Mouse (Mus musculus): ENCODE data around the gene Actr5.

Actr5 gene

DNA sequence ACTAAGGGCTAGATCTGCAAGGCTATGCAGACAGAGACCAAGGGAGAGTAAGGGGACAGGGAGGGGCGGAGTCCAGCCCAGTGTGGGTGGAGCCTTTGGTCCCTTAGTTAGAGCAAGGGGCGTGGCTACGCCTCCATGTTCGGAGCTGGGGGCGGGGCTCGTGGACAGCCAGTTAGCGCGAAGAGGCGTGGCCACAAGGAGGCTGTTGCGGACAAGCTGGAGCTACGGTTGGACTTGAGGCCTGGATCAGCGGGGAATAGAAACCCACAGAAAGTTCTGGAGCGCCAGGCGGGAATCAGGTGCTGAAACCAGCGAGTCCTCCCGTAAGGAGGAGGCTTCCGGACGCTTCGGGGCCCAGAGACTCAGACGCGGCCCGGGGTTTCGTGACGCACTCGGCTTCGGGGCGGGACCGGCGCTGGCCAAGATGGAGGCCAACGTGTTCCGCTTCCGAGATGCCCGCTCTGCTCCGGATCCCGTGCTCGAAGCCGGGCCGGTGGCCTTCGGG, at the start of gene Actr5:
Actr5 (plus strand) TSS at position 171 of the 505 bp plus-strand sequence.
- DNase-seq: peak; percentile 97

DNA sequence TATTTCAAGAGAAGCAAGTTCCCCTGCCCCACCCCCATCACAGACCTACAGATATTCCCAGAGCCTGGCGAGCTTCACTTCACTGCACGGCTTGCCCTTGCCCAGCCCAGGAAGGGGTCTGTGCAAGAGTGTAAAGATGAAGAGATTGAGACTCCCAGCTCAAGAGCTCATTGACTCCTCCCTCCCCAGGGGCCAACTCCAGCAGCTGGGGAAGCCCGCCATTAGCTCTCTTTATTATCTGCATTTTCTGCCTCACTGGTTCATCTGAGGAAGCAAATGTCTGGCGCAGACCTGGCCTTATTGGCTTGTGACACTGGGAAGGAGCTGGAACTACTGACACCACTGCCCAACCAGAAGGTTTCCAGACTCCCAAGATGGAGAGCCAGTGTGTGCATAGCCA, 44.7 kb upstream of the Actr5 start:
- DNase-seq: no peak

DNA sequence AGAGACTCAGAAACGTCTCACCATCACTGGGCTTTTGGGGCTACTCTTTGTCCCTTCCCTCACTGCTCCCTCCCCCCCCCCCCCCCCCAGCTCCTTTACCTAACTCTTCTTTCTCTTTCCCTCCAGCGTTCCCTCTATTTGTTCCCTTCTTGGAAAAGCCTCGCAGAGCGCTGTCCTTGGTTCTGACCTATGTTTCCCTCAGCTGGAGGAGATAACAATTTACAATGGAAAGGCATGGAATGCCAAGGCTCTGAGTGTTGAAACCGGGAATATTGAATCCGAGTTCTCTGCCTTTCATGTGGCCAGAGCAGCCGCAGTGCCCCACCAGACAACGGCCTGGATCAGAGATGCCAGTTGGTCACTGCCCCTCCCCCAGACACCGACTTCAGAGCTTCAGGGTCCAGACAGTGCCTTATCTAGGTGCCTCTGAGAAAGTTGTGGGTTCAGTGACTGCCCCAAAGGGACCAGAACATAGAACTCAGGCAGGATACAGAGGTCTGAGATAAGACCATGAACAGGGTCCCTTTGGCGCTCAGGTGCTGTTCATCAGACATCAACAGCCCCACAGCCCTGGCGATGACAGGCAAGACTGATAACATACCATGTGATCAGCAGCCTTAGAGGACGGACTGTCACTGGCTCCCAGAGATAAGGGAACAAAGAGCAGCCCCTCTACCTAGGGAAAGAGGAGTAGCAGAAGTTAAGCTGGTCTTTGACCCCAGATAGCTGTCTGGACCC, 39.9 kb upstream of the Actr5 start:
- peak; percentile 35 for DNase-seq

DNA sequence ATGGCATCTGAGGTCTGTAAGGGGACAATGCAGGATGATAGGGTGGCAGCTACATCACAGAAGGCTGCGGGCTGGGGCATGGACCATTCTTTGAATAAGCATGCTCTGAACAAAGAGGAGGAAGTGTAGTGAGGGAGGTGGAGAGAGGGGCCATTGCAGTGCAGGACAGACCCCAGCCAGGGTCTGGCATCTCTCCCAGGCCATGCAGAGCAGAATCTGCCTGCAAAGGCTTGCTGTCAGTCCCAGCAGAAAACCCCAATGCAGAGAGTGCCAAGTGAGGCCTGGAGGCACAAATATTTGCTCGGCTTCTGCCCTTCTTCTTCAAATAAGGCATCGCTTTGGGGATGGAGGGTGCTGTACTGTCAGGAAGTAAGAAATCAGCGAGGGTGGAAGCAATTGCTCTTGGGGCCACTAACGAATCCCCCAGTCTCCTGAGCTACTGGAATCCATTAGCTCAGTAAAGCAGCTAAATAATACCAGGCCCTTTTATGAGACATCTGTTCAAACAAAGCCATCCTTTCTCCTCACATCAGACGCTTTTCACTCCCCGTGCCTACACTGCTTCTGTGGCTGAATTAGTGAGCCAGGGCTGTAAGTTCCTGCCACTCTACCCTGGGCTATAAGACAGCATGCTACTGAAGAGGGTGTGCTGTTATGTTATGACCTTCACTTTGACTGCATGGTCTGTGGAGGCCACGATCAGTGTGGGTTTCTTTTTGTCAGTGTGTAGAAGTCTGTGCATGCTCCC, 36.0 kb upstream of the Actr5 start:
- no peak for DNase-seq

DNA sequence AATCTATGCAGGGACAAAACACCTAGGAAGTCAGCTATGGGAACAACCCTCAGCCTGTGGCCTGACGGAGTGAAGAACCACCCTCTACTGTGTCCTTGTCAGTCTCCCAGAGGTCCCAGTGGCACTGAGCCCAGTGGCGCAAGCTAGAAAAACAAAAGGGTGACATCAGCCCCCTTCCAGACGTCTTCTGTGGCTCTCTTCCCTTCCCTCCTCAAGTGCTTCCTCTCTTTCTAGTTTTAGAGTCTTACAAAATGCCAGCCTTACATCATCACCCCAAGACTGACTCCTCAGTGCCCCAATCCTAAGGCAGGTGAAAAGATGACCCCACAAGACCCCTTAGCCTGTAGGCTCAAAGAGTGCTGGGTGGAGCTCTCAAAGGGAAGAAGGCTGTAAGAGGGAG, 34.2 kb upstream of the Actr5 start:
- no peak for DNase-seq

DNA sequence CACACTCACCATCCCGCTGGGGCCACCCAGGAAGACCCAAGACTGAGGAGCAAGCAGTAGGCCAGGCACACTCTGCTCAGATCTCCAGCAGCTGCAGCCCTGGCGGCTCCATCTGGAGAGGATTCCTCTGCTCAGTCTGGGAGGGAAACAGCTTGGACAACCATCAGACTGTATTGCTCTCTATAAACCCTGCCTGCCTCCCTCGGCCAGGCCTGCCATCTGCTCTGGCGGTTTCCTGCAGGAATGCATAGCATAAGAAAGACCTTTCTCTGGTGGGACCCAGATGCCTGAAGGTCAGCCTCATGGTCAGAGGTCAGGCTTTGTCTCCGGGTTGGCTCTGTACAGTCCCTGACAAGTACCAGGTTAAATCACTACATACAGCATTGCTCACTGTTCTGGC, 33.4 kb upstream of the Actr5 start:
- DNase-seq: no peak

DNA sequence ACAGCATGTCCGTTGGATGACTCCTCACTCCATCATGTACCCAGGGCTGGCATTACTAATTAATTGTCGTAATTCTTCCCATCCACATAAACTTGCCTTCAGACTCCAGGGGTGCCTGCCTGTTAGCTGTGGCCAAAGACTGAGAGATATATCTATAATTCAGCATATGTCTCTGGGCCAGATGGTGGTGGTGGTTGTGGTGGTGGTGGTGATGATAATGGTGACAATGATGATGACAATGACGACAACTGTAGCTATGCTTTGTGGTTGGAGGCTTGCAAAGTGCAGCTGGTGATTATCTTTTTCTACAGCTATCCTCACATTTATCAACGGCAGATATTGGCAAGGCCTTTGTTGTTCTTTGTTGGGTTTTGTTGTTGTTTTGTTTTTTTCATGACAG, 31.3 kb upstream of the Actr5 start:
- no peak for DNase-seq

DNA sequence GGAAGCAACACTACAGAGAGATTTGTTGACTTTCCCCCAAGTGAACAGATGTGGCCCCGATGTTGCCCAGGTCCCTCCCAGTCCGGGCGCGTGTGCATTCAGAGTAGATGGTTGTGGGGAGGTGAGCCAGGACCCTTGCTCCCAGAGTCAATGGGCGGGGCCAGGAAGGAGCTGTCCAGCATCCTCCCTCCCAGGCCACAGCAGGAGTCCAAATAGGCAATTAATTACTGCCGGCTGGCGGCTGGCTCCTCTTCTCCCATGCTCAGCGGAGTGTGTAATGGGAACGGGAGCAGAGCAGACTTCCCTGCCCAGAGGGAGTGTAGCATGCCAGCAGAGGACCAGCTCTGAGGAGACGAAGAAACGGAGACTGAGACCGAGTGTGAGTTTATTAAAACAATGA, 29.6 kb upstream of the Actr5 start:
- peak; percentile 62 for DNase-seq

DNA sequence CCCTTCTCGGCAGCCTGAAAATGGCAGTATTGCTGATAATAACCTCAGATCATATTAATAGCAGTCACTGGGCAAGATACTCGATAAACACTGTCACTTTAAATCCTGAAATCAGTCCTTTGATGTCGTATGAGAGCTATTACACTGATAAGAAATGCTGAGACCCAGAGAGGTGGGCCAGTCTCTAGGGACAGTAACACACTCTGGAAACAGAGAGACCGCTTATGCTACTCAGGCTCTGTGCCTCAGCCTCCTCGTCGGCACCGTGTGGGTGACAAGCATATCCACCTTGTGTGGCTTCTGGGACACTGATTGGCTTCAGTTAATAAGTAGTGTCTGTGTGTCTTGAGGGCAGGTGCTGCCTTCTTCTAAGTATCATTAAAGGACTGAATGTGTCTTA, 29.1 kb upstream of the Actr5 start:
- no peak for DNase-seq

DNA sequence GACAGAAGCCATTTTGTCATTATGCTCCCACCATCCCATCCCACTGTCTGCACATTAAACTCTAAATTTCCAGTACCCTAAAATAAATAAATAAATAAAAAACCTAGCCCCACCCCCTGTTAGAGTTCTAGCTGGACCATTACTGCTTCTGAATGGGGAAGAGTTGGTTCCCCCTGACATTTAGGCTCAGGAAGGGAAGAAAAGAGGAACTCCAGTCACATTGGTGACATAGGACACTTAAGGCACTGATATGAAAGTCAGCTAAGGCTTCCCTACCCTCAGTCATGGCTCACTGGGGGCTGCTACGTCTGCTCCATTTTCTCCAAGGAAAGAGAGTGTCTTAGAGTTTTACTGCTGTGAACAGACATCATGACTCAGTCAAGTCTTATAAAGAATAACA, 27.9 kb upstream of the Actr5 start:
- no peak for DNase-seq

DNA sequence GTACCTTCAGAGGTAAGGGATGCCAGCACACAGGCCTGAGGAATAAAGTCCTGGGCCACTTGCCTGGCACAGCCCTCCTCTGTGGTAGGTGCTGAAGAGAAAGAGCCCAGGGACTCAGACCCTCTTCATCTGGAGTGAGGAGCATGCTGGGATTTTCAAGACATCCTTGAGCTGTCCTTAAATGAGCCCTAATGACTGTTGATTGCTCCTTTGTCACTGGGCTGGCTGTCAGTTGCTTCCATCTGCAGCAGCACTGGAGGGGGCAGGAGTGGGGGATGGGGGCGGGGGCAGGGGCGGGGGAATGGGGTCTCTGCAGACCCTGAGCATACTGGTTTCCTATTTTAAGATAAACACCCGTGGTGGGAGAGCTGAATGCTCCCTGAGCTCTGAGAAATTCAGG, 24.2 kb upstream of the Actr5 start:
- DNase-seq: no peak

DNA sequence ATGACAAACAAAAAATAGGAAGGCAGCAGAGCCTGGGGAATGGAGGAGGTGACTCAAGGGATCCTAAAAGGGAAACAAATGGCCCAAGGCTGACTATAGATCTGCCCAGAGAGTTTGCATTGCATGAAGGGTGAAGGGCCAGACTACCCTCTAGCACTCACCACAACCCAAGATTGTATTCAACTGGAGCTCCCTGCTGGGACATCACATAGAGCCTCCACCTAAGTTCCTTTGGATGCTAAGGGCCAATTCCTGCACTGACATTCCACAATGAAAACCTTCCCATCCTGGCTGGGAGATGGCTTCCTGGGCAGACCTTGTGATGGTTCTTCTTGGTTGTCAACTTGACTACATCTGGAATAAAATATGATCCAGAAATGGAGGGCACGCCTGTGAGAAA, 23.4 kb upstream of the Actr5 start:
- no peak for DNase-seq

DNA sequence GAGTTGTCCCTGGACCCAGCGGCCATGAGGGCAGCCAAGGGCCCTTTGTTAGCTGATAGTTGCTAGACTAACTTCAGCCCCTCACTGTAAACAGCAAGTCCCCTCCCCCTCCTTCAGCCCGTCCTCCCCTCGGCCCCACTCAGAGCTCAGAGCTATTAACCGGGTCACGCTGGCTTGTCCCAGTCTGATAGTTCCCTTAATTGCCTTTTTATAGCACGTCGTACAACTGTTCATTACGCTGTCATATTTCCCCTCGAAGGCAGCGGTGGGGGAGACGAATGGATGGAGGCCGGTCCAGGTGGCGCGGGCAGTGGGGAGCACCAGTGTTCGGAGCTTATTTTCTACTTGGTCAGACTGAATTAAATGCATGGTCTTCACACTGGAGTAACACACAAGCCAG, 22.0 kb upstream of the Actr5 start:
- DNase-seq: no peak

DNA sequence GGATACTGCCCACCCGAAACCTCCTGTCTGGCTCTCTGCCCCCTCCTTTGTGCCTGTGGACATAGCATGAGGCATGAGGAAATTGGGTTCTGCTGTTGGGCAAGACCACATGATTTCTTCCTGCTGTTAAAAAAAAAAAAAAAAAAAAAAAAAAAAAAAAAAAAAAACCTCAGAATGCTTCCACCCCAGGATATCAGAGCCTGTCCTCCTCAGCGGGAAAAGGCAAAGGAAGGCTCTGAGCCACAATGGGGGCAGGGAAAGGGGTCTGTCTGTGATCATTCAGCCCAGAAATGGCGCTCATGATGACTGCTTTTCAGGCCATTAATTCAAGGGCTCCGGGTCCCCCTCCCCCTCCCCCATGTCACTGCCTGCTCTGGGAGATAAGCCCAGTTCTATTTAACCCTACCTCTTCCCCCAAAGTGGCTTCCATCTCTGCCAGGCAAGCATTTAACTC, 18.1 kb upstream of the Actr5 start:
- no peak for DNase-seq

DNA sequence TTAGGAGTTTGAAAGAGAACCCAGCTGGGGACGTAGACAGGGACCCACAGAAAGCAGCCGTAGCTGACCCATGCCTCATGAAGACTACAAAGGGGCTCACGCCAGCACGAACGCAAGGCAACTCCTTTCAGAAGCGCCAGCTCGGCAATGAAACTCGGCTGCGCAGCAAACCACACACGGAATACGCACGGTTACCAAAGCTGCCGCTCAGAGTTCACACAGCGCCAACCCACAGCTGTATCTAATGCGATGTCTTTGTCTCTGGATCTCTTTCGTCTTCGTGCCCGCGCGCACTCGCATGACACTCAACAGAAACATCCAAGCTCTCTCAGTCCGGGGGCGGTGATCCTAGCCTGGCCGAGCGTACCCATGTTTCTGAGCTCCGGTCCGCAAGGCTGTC, 15.0 kb upstream of the Actr5 start:
- DNase-seq: no peak

DNA sequence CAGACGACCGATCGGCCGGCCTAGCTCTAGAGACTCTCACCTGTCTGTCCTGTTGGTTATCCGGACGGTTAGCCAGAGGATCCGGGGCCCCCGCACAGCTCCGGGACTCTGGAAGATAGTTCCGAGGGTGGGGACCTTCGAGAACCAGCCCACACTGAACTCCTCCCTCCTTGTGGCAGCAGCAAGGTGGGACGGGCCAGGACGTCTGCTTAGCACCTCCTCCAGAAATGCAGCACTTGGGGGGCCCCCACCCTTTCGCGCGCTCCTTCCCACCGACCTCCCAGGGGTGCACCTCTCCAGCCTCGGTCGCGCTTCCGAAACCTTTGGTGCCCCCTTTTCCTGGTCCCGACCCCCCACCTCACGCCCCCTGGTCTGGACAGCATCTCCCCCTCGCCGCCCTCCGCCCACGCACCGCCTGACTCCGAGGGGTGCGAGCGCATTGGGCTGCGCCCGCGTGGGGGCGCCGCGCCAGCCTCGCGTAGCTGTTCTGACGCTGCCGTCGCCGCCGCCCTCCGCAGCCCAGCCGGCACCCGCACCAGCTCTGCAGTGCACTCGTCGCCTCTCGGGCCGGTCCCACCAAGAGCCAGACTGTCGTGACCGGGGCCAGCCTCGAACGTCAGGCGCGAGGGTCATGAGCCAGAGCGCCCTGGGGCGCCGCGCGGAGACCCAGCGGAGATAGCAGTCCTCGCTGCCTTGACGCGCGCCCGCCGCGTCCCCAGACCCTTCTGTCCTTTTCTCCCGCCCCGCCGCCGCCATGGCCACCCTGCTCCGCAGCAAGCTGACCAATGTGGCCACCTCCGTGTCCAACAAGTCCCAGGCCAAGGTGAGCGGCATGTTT, 14.0 kb upstream of the Actr5 start, which contains the start of gene Slc32a1:
Slc32a1 (plus strand) TSS at position 280 of the 838 bp plus-strand sequence.
- DNase-seq: no peak

DNA sequence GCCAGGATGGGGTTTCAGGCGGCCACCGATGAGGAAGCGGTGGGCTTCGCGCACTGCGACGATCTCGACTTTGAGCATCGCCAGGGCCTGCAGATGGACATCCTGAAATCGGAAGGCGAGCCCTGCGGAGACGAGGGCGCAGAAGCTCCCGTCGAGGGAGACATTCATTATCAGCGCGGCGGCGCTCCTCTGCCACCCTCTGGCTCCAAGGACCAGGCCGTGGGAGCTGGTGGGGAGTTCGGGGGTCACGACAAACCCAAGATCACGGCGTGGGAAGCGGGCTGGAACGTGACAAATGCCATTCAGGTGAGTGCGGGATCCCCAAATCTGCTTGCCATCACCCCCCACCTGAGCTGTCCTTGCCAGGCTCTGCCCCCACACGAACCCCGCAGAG, 13.4 kb upstream of the Actr5 start:
- DNase-seq: no peak

DNA sequence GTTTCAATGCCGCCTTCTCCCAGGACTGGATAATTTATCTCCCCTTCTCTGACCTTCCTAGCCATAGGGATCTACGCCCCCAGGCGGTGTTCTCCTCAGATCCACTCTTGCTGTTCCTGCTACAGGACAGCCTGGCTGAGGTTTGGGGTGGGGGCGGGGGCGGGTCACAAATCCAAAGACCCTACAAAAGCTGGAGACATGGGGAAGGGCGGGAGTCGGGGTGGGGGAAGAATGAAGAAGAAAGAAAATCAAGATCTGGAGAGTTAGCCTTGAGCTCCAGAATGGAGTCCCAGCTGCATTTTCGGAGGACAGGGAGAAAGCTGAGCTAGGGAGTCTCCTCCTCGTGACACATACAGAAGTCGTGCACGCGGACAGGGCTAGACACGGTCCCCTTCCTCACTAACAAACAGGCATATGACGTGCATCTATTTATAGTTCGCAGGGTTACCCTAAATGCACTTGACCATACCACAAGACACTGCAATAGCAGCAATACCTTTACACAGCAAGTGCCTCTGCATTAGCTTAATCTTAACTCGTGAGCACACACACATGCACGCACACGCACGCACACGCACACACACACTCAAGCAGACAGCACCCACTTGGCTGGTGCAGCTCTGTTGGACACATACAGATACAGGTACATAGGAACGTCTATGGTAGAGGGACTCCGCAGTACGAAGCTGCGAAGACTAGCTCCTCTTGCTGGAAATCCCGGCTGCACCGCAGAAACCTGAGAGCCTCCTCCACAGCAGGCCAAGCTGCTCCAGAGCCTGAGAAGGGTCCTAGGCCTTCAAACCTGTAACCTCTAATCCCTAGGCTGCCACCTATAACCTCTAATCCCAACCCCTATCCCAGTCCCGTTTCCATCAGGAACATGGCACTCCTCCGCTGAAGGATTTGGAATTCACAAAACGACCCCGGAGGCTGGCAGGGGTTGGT, 12.7 kb upstream of the Actr5 start:
- DNase-seq: no peak

DNA sequence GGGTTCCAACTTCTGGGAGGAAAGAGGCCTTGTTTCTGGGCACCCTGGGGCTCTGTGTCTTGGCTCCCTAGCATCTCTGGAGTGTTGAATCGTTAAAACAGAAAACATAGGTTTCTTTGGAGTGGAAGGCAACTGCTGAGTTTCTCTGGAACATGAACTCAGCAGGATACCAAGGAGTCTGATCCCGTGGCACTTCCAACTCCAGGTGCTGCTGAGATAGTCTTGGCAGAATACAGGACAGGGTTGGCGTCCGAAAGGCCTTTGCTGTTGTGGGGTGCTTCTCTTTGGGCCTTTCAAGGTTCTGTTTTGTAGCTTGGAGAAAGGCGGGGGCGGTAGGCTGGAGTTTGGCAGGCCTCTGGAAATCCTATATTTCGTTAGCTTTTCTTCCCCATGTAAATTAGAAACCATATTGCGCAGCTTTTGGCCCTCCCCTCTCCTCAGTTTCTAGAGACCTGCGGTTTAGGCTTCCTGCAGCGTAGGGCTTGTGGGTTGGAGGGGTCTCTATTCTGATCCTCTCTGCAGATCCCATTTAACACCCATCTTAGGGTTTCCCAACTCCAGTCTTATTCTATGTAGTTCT, 11.9 kb upstream of the Actr5 start:
- DNase-seq: no peak

DNA sequence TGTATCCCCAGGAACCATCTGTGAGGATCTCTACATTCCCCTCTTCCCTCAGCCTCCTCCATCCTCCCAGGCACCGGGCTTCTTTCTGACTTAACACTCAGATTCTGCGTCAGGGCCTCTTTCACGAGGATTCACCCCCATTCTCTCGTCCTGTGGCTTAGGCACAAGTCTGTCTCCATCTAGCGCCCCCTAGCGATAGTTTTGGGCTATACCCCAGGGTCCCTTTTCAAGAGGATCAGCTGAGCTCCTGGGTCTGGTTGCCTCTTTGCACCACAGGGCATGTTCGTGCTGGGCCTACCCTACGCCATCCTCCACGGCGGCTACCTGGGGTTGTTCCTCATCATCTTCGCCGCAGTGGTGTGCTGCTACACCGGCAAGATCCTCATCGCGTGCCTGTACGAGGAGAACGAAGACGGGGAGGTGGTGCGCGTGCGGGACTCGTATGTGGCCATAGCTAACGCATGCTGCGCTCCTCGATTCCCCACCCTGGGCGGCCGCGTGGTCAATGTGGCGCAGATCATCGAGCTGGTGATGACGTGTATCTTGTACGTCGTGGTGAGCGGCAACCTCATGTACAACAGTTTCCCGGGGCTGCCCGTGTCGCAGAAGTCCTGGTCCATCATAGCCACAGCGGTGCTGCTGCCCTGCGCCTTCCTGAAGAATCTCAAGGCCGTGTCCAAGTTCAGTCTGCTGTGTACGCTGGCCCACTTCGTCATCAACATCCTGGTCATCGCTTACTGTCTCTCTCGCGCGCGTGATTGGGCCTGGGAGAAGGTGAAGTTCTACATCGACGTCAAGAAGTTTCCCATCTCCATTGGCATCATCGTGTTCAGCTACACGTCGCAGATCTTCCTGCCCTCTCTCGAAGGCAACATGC, 10.9 kb upstream of the Actr5 start:
- peak; percentile 42 for DNase-seq
